Mouse (Mus musculus) neural tube, embryonic 10.5 days (tissue): ENCODE data around the gene Odf2l.

Experiments
- DNase-seq: peaks from one replicate; pipeline ENCODE4 v3.0.0-alpha.2; 2017; ENCODE audit warnings: low spot score; ENCODE audit errors: extremely low spot score

Gene Odf2l

GRCm38 (mm10) chr3:145131210-145131868 is 13.0 kb downstream of the Odf2l start:
- DNase-seq = no peak

GRCm38 (mm10) chr3:145140236-145140635 is 21.8 kb downstream of the Odf2l start:
- no peak for DNase-seq

- no peak for DNase-seq
These were observed 24.5 kb downstream of the Odf2l start for GRCm38 (mm10) chr3:145142925-145143324.

- no peak for DNase-seq
These were observed 25.5 kb downstream of the Odf2l start for GRCm38 (mm10) chr3:145143856-145144255.

- DNase-seq = no peak
These were observed 28.5 kb downstream of the Odf2l start for GRCm38 (mm10) chr3:145146871-145147270.

GRCm38 (mm10) chr3:145147483-145147882 is 29.1 kb downstream of the Odf2l start:
- DNase-seq = no peak

- DNase-seq = no peak
These were observed 29.6 kb downstream of the Odf2l start for GRCm38 (mm10) chr3:145147952-145148351.

GRCm38 (mm10) chr3:145151092-145151491 is 32.7 kb downstream of the Odf2l start:
- no peak for DNase-seq

- no peak for DNase-seq
These were observed 33.5 kb downstream of the Odf2l start for GRCm38 (mm10) chr3:145151933-145152332.

- no peak for DNase-seq
These were observed 38.5 kb downstream of the Odf2l start for GRCm38 (mm10) chr3:145156883-145157282.

- DNase-seq = no peak
These were observed 40.1 kb downstream of the Odf2l start for GRCm38 (mm10) chr3:145158441-145158840.

- no peak for DNase-seq
These were observed 48.4 kb downstream of the Odf2l start for GRCm38 (mm10) chr3:145166741-145167140.

GRCm38 (mm10) chr3:145167766-145168165 is 49.4 kb downstream of the Odf2l start:
- DNase-seq = peak; percentile 6

GRCm38 (mm10) chr3:145168844-145169696 is 50.7 kb downstream of the Odf2l start:
- peak; percentile 5 for DNase-seq

- DNase-seq = no peak
These were observed 51.6 kb downstream of the Odf2l start for GRCm38 (mm10) chr3:145170028-145170427.

- peak; percentile 11 for DNase-seq
These were observed 52.4 kb downstream of the Odf2l start for GRCm38 (mm10) chr3:145170604-145171389.

- peak; percentile 8 for DNase-seq
These were observed 53.1 kb downstream of the Odf2l start for GRCm38 (mm10) chr3:145171390-145172060.

GRCm38 (mm10) chr3:145184645-145185044 is 66.3 kb downstream of the Odf2l start:
- no peak for DNase-seq

GRCm38 (mm10) chr3:145191972-145192371 is 73.6 kb downstream of the Odf2l start:
- no peak for DNase-seq

GRCm38 (mm10) chr3:145195240-145195923 is 77.0 kb downstream of the Odf2l start:
- no peak for DNase-seq

GRCm38 (mm10) chr3:145198050-145198449 is 79.7 kb downstream of the Odf2l start:
- DNase-seq = no peak
